8 mouse cellular contexts compared by ENCODE assay signal in the genomic region with DNA sequence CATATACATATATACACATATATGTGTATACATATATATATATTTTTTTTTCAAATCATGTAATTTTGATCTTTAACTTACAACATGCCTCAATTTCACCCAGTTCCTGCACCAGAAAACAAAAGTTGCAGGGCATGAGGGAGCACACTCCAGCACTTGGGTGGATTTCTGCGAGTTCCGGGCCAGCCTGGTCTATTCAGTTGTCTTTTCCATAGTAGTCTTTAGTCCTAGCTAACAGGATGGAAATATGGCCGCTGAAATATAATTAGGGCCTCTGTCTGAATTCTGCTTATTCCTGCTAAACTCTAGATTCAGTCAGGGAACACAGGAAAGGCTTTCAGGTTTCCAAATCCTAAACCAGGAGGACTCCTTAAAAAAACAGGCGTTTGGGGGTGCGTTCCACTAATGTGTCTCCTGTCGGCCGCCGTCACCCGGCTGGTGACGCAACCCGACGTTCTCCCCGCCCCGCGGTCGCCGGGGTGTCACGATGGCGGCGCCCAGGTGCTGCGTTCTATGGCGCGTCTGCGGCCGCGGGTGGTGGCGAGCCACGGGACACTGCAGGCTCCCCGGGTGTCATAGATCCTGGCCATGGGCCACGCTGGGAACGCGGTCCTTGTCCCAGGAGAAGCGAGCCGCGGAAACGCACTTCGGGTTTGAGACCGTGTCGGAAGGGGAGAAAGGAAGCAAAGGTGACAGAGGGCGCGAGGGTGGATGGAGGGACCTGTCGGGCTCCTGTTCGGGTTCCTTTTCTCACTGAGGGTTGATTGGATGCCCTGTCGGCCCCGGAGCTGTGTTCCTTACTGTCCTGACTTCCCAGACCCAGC. TPM values are rescaled to one million over a fixed set of nuclear protein-coding genes. Genes with fewer than 3 reads are reported as not detected.
A peak's percentile ranks its signal among the peaks of the same experiment; 100 is the strongest.
DNase-seq lines count a peak whose midpoint lies in the region; ATAC-seq lines count a peak whose summit lies in the region.

A gene (plus strand): TSS at position 441 of the 824 bp plus-strand sequence.

- H3K27ac ChIP-seq in hindbrain, embryonic 13.5 days, result peak within 1 kb of the TSS; percentile 78

- no peaks in the 10 kb centered on the region for H3K9me3 ChIP-seq in hindbrain, embryonic 13.5 days

- H3K4me1 ChIP-seq in hindbrain, embryonic 13.5 days (replicated peaks), result peaks cover 6% of the 10 kb centered on the region

- peak; percentile 87 for ATAC-seq in hindbrain, embryonic 13.5 days (ENCODE audit: low FRiP score)

- H3K4me3 ChIP-seq in hindbrain, embryonic 13.5 days, result peak within 1 kb of the TSS; percentile 95

- peak within 1 kb of the TSS; percentile 93 for H3K4me2 ChIP-seq in hindbrain, embryonic 13.5 days

- H3K27me3 ChIP-seq in hindbrain, embryonic 13.5 days, result no peaks in the 10 kb centered on the region

- H3K36me3 ChIP-seq in hindbrain, embryonic 13.5 days, result peaks cover 13% of the 10 kb centered on the region

- peak within 1 kb of the TSS; percentile 92 for H3K9ac ChIP-seq in hindbrain, embryonic 13.5 days

- WGBS in hindbrain, embryonic 13.5 days, result 3% methylated on average over 45 of the region's 45 CpGs

- peak; percentile 91 for DNase-seq in NIH3T3 (ENCODE audit: low read depth)
- DNase-seq in cerebellum, postnatal 14 days, result peak; percentile 93 to 94
- peak; percentile 75 to 79 for DNase-seq in frontal cortex, postnatal 25 days (ENCODE audit: low spot score in 2 of 2)
- peak; percentile 78 to 88 for DNase-seq in layer of hippocampus, postnatal 25 days (ENCODE audit: extremely low spot score in 1 of 2, low spot score in 1 of 2)
- peak; percentile 84 for DNase-seq in lung, postnatal 14 days
- DNase-seq in retina, adult 2 months (ENCODE audit: low read depth, low spot score), result peak; percentile 72
- peak; percentile 86 for DNase-seq in thymus, postnatal 36 days

RNA-seq across cellular contexts. Expression of the gene that starts here (rescaled TPM):
- polyA plus RNA-seq in hindbrain, embryonic 13.5 days (2015; fragmentation: Nextera tagmentation; extraction: Ambion mirVana), result 53.1 and 56.5 TPM in 2 replicates
- total RNA-seq in layer of hippocampus, postnatal 25 days (2021), result 10 to 100 TPM; 38.5 to 42.8 TPM

Comparison
In these comparisons a context has a peak if more than half of its experiments do, and no peak if none do; other contexts are left out.
1. Peak in every context shown above with its lines: DNase-seq, ATAC-seq, H3K4me3 ChIP-seq and H3K27ac ChIP-seq.